Mouse (Mus musculus): ENCODE results near the gene Lhfpl3. TPM values are rescaled to one million over a fixed set of nuclear protein-coding genes. Genes with fewer than 3 reads are reported as not detected.
"Not testable (repeated sequence)": the region's sequence is repeated elsewhere in the genome, so short reads cannot be mapped to it uniquely, and the experiment has no call there.

Lhfpl3 gene
- total RNA-seq (2021), result under 1 TPM; 0.10 to 0.12 TPM

- intact Hi-C loops (cut with DNase I), result no loop called here
Measured at GRCm38 (mm10) chr5:22745885-22746532, at the start of gene Lhfpl3. TSS of gene Lhfpl3 (plus strand) at chr5:22746059.

DNA sequence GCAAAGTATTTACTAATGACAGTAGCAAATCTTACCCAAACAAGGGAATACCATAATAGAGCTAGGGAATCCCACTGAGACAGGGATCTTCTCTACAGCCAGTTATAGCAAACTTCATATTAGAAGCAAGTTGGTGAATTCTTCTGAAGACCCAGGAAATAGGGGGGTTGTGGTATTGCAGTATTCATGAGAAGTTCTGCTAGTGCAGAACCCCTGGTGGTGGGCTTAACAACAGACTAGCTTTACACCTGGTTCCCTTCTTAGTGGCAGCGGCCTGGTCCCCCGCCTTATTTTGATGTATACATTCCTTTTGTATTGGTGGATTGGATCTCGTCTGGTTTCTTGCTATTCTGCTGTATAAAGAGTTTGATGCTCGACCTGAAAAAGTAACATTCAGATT is 39.6 kb upstream of the Lhfpl3 start:
- intact Hi-C loops (cut with DNase I); DNase-seq: not testable (repeated sequence)

More at GRCm38 (mm10) chr5:22745885-22746532, at the start of gene Lhfpl3:
- DNase-seq, result peak; percentile 4 to 5

DNA sequence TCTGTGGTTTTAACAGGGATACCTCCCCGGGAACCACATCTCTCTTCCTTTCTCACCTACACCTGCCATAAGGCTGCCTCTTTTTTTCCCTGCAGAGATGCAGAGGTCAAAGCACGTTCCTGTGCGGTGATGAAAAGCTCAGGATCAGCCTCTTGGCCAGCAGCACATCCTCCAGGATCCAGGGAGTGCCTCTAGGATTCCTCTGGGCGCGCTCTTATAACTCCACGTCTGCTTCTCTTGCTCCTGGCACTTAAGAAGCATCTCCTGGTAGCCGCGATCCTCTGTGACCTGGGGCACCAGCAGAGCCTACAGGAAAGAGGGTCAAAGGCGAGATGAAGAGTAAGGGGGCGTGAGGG is 352 bp upstream of the Lhfpl3 start:
- intact Hi-C loops (cut with DNase I), result no loop called here
- no peak for DNase-seq

DNA sequence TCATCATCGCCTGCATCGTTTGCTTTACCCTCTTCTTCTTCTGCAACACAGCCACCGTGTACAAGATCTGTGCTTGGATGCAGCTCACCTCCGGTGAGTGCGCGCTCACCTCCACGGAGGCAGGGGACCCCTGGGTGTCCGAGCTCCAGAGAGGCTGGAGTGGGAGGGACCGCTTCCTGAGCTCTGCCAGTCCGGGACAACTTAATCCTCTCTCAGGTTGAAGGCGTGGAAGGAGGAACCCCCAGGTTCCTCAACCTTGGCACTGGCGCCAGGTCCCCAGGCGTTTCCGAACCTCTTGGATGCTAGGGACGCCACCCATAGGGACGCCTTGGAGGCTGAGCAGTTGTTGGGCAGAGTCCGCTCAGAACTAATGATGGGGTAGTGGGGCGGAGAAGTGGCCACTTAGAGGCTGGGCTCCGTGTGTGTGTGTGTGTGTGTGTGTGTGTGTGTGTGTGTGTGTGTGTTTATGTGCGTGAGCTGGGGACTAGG is 718 bp downstream of the Lhfpl3 start:
- intact Hi-C loops (cut with DNase I), result no loop called here

DNA sequence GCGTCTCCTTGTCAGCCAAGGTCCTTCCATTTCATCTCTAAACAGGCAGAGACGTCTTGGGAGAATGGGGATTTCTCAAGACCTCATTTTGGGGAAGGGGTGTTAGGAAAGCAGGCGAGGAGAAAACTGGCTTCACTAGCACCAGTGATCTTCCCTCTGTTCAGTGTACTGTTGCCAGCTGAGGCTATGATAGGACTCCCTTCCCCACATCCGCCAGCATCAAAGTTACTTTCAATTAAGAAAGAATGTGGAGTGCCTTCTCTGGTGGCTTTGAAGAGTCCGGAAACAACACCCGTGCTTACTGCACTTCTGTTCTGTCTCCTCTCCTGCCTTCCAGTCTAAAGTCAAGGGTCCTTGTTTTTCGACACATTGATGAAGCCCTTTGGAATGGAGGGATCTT is 1.4 kb downstream of the Lhfpl3 start:
- intact Hi-C loops (cut with DNase I), result no loop called here
- no peak for DNase-seq

More for the DNA sequence above, 718 bp downstream of the Lhfpl3 start:
- no peak for DNase-seq

- DNase-seq, result peak; percentile 6 to 11
- intact Hi-C loops (cut with DNase I), result loop anchor here (1.0 to 2.0 kb wide), 2 partner anchors 468 to 528 kb away; no protein-coding TSS in a partner anchor
Measured at GRCm38 (mm10) chr5:22757261-22757660, 11.4 kb downstream of the Lhfpl3 start.

DNA sequence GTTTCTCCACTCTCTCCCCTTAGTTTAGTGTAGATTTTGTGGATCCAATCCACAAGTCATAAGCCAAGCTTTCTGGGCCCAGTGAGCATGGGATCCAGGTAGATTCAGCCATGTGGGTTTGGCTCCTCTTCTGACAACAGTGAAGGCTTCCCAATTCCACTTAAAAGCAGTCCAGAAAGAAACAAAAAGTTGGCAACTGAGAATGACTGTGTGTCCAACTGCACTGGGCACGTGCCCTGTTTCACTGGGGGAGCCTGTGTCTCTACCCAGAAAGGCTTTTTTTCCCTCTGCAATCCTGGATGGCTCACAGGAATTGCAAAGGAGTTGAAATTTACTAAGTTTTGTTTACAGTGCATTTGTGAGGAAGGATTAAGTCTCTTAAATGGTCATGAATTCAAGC is 24.9 kb downstream of the Lhfpl3 start:
- intact Hi-C loops (cut with DNase I), result no loop called here
- DNase-seq, result no peak

DNA sequence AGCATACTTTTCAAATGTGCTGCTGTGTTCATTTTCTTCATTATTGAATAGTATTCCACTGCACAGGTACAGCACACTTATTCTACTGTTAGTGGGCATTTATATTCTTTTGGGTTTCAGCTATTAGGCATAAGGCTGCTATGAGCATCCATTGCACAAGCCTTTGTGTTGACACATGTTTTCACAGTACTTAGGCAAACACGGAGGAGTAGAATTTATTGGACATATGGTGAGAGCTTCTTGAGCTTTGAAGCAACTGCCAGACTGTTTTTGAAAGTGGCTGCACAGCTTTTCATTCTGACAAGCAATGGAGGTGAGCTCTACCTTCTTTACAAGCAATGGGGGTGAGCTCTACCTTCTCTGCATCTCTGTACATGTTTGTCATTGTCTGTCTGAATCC is 49.5 kb downstream of the Lhfpl3 start:
- DNase-seq, result no peak
- intact Hi-C loops (cut with DNase I), result no loop called here

DNA sequence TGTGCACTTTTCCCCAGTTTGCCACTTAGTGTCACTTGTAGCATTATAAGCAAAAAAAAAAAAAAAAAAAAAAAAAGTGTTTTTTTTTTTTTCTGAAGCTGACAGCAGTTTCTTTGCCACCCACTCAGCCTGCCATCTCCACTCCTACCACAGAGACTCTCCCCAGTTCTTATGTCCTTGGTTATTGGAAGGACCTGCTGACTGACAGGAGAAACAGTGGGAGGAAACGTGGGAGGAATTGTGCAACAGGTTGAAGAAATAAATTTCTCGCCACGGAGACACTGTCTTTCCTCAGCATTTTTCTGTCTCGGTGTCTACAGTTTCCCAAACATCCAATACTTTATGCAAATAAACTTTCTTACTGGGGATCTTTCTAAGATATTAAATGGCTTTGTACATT is 67.6 kb downstream of the Lhfpl3 start:
- intact Hi-C loops (cut with DNase I), result no loop called here
- DNase-seq, result no peak

DNA sequence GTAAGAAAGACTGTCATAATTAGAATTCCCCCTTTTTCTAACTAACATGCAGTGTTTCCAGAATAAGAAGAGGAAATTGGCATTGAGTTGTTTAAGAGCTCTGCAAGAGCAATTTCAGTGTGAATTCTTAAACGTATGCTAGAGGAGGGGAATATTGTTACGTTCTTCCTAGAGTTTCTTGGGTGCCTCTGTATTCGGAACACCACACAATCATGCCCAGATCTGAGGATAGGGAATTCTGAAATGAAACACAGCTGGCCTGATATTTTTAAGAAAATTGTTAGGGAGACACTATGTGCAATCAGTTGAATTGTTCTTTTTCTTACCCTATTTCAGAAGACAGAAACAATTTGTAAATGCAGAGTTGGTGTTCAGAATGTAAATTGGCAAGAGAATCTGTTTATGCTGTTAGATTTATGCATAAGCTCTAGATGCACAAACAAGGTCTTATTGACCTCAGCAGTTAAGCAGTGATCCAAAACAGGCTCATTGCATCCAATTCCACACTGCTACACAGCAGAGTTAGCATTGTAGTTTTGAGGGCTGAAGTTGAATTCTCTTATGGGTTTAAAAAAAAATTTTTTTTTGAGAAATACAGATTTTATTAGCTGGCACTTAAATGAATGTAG is 84.1 kb downstream of the Lhfpl3 start:
- no peak for DNase-seq
- intact Hi-C loops (cut with DNase I), result no loop called here

- DNase-seq, result peak; percentile 38 to 39
Measured at GRCm38 (mm10) chr5:22851572-22851971, 105.7 kb downstream of the Lhfpl3 start.

GRCm38 (mm10) chr5:22853503-22853902 is 107.6 kb downstream of the Lhfpl3 start:
- intact Hi-C loops (cut with DNase I), result no loop called here
- no peak for DNase-seq

More at GRCm38 (mm10) chr5:22851572-22851971, 105.7 kb downstream of the Lhfpl3 start:
- intact Hi-C loops (cut with DNase I), result no loop called here

- no peak for DNase-seq
- intact Hi-C loops (cut with DNase I), result no loop called here
Measured at GRCm38 (mm10) chr5:22856480-22856879, 110.6 kb downstream of the Lhfpl3 start.

GRCm38 (mm10) chr5:22861399-22861798 is 115.5 kb downstream of the Lhfpl3 start:
- intact Hi-C loops (cut with DNase I), result no loop called here
- no peak for DNase-seq

DNA sequence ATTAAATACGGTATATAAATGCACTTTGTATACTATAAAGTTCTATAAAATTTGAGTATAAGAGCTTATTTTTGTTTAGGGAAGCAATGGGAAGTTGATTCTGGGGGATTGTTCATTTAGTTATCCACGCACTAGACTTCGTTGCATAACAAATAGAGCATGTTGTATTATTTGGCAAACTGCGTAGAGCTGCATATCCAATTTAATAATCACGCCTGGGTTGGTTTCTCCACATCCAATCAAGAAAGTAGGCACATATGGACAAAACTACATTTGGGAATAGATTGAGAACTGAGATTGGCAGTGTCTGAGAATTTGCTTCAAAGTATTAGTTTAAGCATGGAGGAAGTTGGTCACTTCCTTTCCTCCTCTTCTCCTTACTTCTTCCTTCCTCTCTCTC is 123.2 kb downstream of the Lhfpl3 start:
- intact Hi-C loops (cut with DNase I), result no loop called here

DNA sequence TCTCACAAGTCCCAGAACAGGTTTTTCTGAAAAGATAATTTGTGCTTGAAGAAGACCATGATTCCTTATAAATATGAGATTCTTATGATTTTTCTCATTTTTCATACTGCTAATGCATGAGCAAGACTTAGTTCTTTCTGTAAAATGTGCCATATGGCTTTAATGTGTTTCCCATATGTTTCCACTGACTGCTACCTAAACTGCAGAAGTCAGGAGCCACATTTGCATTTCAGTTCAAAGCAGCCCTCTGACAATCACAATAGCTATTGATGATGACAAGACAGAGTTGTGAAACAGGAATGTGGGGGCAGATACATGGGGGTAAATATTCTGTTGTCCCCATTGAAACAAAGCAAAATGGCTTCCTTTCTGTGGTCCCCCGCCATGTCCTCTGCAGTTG is 126.6 kb downstream of the Lhfpl3 start:
- DNase-seq, result no peak
- intact Hi-C loops (cut with DNase I), result no loop called here

More for the DNA sequence above, 123.2 kb downstream of the Lhfpl3 start:
- DNase-seq, result no peak

GRCm38 (mm10) chr5:22888345-22888744 is 142.5 kb downstream of the Lhfpl3 start:
- intact Hi-C loops (cut with DNase I), result no loop called here

DNA sequence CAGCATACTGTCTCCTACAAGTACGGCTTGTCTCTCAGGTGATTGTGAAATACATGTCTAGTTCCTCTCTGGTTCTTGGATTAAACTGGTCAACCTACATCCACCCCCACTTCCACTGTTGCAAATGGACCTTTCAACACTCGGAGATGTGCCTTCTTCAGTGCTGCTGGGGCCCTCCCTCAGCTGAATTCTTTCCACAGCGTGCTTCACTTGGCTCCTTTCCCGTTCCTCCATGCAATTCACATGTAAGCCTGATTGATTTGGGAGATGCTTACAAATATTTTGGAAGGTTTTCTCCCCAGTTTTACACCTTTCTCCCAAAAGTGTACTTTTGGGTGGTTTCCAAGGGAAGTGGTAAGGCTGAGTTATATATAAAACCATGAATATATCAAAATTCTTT is 143.6 kb downstream of the Lhfpl3 start:
- intact Hi-C loops (cut with DNase I), result no loop called here
- no peak for DNase-seq

More at GRCm38 (mm10) chr5:22888345-22888744, 142.5 kb downstream of the Lhfpl3 start:
- DNase-seq, result no peak

GRCm38 (mm10) chr5:22897228-22897627 is 151.4 kb downstream of the Lhfpl3 start:
- intact Hi-C loops (cut with DNase I), result no loop called here
- no peak for DNase-seq

- intact Hi-C loops (cut with DNase I), result no loop called here
Measured at GRCm38 (mm10) chr5:22897656-22898289, 151.9 kb downstream of the Lhfpl3 start.

DNA sequence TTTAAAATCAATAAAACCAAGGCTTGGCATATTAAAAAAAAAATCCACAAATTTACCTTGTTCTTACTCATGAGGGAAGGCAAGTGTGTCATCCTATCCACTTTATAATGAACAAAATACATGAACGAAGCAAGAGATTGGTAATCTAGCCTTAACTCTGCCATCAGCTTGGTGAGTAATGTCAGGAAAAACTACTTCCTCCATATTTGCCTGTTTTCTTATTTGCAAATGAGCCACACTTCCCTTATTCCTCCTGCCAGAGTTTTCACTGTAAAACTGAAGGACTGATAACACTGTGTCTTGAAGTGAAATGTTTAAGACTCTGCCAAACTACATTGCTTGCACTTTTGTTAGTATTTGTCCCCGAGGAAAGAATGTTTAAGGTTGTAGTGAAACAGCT is 152.7 kb downstream of the Lhfpl3 start:
- intact Hi-C loops (cut with DNase I), result no loop called here
- no peak for DNase-seq

More at GRCm38 (mm10) chr5:22897656-22898289, 151.9 kb downstream of the Lhfpl3 start:
- DNase-seq, result no peak

GRCm38 (mm10) chr5:22899913-22900312 is 154.1 kb downstream of the Lhfpl3 start:
- intact Hi-C loops (cut with DNase I), result no loop called here
- DNase-seq, result no peak
